Mouse (Mus musculus) urinary bladder, postnatal 10 days (tissue): ENCODE data around the gene Foxp1.

Experiments used
- DNase-seq: peaks from one replicate; pipeline ENCODE4 v3.0.0; 2022; ENCODE audit warnings: low spot score

Foxp1 gene

DNA sequence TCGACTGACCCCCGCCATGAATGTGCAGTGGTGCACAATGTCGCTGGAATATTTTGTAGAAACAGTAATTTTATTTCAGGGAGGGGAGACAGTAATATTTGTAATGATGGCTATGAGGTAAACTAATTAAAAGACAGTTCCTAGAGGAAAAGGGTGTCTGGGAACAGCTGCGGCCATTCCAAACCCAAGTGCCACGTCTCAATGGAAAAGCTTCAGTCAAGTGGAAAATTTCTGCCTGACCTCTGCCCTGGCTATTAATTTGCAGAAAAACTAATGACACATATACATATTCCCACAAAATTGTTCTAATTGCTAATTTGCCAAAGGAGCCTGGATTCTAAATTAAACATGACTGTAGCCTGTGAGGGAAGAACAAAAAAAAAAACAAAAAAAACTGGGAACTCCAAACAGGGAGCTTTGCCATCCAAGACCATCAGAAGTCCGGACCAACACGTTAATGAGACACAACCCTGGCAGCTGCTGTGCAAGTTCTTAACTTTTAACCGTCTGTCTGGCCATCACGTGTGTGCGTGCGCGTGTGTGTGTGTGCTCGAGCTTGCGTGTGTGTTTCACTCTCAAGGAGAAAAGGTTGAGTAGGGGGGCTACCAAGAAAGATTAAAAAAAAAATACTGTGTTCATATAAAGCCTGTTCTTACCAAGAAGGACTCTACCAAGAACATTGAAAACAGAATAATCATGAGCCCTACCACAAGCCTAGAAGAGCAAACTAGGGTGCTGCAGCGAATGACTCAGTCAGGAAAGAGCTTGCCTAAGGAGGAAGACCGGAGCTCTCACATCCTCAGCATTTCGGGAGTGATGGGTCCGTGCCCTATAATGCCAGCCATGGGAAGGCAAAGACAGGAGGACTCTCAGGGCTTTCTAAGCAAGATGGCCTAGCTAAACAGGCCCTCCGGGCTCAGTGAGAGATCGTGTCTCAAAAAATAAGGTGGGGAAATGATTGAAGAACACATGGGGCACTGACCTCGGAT lies 574.1 kb downstream of the Foxp1 start:
- DNase-seq = no peak

DNA sequence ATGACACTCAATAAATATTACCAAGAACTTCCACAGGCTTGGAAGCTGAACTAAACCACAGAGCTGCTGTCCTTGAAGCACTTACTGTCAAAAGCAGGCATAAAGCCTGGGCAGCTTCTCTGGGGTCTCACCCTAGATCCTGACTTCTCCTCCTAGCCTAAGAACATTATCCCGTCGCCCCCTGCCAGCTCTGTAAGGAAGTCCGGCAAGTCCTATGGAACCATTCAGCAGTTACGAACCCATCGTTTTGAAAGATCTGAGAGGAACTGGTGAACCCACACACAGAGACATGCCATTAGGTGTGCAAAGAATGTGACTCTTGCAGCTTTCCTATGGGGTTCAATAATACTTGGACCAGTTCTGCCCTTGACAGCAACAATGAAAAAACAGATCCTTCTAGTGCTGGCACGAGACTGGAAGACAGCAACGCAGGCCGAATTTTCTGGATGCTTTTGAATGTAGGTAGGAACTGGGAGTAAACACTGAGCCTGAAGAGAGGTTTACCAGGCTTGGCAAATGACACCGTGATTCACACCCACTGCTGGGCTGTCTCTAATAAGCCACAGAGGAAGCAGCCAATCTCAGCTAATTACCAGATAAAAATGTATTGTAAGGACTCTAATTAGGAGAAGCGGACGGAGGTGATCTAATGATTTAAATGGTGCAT lies 574.9 kb downstream of the Foxp1 start:
- no peak for DNase-seq

- no peak for DNase-seq
These were observed 575.8 kb downstream of the Foxp1 start for GRCm38 (mm10) chr6:98946731-98947130.

- DNase-seq = no peak
These were observed 576.8 kb downstream of the Foxp1 start for GRCm38 (mm10) chr6:98945496-98946412.

- DNase-seq = no peak
These were observed 584.2 kb downstream of the Foxp1 start for GRCm38 (mm10) chr6:98938348-98938747.

DNA sequence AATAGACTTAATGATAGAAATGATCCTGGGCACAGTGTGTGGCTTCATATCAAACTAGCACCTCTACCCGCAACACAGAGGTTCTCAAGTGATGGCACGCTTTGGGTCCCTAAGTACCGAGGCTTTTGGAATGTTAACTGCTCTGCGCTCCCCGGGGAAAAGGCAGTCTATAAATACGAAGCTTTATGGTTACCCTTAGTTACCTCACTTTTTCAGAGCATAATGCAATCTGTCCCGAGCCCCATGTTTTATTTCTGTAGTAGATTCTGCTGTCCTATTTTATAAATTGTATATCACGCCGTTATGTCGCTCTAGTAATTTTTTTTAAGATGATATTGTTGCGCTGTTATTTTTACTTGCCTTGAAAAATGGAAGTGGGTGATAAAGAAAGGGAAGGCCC lies 585.0 kb downstream of the Foxp1 start:
- DNase-seq = no peak

- no peak for DNase-seq
These were observed 586.1 kb downstream of the Foxp1 start for GRCm38 (mm10) chr6:98936377-98936776.

DNA sequence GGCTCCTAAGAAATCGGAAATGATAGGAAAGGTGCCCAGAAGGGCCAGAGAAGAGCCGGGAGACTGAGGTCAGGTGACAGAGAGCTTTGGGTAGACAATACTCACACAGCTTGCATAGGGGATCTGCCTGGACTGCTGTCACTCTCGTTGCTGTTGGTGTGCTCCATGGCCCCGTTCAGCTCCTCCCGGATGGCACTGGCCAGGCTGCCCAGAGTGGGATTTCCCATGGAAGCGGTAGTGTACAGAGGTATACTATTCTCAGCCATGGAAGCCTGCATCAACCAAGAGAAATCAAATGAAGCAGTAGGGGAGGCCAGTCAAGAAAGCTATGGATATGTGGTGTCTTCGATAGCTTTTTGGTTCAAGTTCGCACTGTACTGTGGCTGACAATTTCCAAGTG lies 587.4 kb downstream of the Foxp1 start:
- no peak for DNase-seq

DNA sequence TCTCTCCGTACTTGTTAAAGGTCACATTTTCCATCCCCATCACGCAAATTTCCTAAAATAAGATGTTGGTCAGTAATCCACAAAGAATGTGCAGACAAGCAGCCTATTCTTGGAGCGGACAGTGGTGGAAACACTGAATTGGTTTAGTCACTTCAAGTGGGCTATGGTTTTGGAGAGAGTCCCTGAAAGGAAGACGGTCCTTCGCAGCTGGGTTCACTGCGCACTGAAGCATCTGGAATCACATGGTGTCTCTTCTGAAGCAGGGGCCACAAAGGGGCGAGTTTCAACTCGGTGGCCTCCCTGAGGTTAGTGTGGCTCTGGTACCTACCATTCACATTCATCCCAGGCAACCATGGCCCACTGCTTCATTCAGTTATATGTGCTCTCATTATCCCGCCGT lies 588.1 kb downstream of the Foxp1 start:
- DNase-seq = no peak

DNA sequence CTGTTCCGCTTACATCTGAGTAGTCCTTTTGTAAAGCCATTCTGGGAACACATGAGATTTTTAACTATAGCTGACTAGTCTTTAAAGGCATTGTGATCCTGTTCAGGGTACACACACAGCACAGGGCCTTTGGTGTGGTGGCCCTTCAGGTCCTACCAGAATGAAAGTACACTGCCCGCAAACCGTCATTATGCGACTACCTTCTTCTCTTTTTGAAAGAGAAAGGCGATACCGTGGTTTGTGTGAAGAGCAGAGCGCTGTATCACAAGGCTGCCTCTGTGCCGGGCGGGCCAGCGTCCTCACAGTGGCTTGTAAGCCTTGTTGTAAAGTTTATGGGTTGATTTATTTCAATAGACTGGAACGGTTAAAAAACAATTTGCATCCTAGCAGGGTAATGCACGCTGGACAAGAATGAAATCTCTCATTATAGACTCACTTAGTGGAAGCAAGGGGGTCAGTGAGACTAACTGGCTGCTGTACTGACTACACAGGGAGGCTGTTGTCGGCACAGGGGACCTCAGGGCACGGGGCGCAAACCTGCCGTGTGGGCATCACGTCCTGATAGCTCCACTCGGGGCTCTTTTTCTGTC lies 589.3 kb downstream of the Foxp1 start:
- DNase-seq = no peak

DNA sequence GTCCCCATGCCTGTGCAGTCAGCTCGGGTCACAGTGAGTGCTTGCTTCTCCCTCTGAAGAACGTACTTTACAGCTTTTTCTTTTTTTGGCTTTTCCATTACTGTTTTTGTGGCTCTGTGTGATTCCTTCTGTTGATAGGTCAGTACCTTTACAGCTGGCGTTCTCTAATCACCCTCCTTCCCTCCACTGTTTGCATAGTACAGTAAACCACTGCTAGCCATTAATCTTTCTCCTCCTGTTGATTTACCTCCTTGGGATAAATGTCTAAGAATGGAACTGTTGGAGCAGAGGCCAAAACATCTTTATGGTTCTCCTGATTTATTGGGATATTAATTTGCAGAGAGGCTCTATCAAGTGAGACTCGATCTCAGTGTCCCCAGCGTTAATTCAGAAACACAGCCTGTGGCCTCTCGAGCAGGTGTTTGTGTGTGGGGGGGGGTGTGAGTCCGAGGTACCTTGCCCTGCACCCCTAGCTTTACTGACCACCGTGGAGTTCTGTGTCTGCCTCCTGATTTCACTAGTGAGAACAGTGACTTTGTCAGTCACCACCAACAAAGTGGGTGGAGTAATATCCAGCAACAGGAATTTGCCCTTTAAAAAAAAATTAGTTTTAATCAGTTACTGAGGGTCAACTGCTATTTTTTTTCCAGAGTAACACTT lies 590.5 kb downstream of the Foxp1 start:
- DNase-seq = no peak

DNA sequence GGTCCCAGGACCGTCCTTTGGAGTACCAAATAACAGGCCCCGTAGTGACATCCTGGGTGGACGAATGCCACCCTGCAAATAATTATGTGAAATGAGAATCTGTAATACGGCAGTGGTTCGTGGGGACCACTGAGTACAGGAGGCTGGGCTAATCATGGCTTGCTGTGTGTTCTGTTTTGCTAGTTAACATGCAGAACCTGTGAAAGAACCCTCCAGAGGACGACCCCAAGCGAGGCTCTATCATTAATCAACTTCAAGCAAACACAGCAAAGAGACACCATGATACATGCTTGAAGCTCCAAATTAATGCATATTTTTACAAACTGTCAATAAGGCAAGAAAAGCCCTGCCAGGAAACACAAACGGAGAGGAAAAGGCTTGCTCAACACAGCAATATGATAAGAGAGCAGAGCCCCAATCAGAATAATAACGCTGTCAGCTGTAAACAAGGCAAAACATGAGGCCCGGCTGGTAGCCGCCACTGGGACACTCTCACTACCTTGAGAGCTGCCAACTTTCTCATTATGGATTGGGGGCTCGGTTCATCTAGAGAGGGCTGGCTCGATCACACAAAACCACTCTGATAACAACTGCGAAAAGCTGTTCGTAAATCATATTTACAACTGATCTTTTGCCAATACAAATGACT lies 591.7 kb downstream of the Foxp1 start:
- no peak for DNase-seq

DNA sequence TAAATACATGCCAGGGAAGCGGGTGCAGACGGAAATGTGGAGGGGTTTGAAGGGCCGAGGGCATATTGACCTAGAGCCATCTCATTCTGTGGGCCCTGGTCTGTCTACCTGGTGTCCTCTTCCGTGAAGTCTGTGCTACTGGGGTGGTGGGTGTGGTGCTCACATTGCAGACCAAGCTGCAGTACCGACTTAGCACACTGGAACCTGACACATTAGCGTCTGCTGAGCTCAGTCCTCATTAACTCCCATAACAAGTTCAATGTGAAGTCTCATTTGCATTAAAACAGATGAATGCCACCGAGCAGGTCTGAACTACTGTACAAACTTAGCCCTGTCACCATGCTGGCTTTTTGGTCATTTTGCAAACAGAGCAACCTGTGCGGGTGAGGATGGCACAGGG lies 594.2 kb downstream of the Foxp1 start:
- DNase-seq = no peak

DNA sequence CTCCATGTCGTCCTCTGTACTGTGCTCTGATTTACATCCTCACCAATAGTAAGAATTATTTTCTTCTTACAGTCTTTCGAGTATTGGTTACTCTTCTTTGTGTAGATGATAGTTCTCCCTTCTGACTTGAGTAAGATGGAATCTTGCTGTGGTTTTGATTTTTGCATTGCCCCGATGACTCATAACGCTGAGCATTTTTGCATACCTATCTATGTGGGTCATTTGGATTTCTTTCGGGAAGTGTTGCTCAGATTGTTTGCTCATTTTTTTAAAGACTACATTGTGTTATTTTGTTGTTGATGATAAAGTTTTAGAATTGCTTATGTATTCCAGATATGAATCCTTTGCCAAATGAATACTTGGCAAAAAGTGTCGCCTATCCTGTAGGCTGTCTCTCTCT lies 621.3 kb downstream of the Foxp1 start:
- DNase-seq = no peak

DNA sequence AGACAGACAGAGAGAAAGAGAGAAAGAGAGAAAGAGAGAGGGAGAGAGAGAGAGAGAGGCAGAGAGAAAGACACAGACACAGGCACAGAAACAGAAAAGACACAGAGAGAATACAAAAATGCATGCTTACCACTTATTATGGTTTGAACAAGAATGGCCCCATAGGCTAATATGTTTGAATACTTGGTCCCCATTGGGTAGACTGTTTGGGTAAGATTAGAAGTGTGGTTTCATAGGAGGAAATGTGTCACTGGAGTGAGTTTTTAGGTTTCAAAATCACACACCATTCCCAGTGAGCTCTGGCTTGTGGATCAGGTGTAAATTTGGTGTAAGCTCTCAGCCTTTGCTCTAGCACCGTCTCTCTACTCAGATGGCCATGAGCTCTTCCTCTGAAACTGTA lies 644.3 kb downstream of the Foxp1 start:
- no peak for DNase-seq

GRCm38 (mm10) chr6:98876401-98876800 lies 646.1 kb downstream of the Foxp1 start:
- no peak for DNase-seq
